Mouse (Mus musculus): ENCODE results near the gene Snx9. TPM values are rescaled to one million over a fixed set of nuclear protein-coding genes. Genes with fewer than 3 reads are reported as not detected.

Gene Snx9
- 9.5 and 10.8 TPM in 2 replicates for polyA plus RNA-seq (2015; fragmentation: Nextera tagmentation; extraction: Ambion mirVana)

- no peaks in the 10 kb centered on the region for H3K36me3 ChIP-seq
- H3K4me2 ChIP-seq = peak within 1 kb of the TSS; percentile 71
- H3K9ac ChIP-seq = peak within 1 kb of the TSS; percentile 92
- peaks cover 25% of the 10 kb centered on the region for H3K4me1 ChIP-seq (replicated peaks)
- under 1% methylated on average over 118 of the region's 131 CpGs for WGBS
- H3K27me3 ChIP-seq = no peaks in the 10 kb centered on the region
- H3K9me3 ChIP-seq = no peaks in the 10 kb centered on the region
- peak within 1 kb of the TSS; percentile 94 for H3K27ac ChIP-seq (replicated peaks)
- ATAC-seq (ENCODE audit: low read depth) = peak; percentile 88
- peak within 1 kb of the TSS; percentile 81 for H3K4me3 ChIP-seq
These were observed at the start of gene Snx9 for GRCm38 (mm10) chr17:5841128-5841942. Gene Snx9 (plus strand): TSS chr17:5841329.

GRCm38 (mm10) chr17:5792164-5792791, 48.9 kb upstream of the Snx9 start:
- Histone ChIP-seq H3K36me3 (no peaks in the 10 kb centered on the region), H3K27me3 (no peaks in the 10 kb centered on the region), H3K9me3 (peaks cover 3% of the 10 kb centered on the region; the same call in 1 of the 2 replicates), H3K4me3 (no peak overlapping the region), H3K9ac (no peak overlapping the region), H3K4me1 (replicated peaks) (no peaks in the 10 kb centered on the region; the same call in 1 of the 2 replicates), H3K4me2 (no peak overlapping the region), H3K27ac (replicated peaks) (no peak overlapping the region)
- ATAC-seq (ENCODE audit: low read depth) = no peak
- 91% methylated on average over 12 of the region's 12 CpGs for WGBS

- H3K4me1 ChIP-seq (replicated peaks) = peaks cover 3% of the 10 kb centered on the region; the same call in 1 of the 2 replicates
- ATAC-seq (ENCODE audit: low read depth) = no peak
- 68% methylated on average over 4 of the region's 4 CpGs for WGBS
- H3K9ac ChIP-seq = no peak overlapping the region
- H3K27me3 ChIP-seq = no peaks in the 10 kb centered on the region
- no peaks in the 10 kb centered on the region for H3K9me3 ChIP-seq
- no peak overlapping the region for H3K27ac ChIP-seq (replicated peaks)
- no peaks in the 10 kb centered on the region for H3K36me3 ChIP-seq
- H3K4me2 ChIP-seq = no peak overlapping the region
- H3K4me3 ChIP-seq = no peak overlapping the region
These were observed 47.5 kb upstream of the Snx9 start for GRCm38 (mm10) chr17:5793593-5793992.

- H3K4me2 ChIP-seq = no peak overlapping the region
- peaks cover 4% of the 10 kb centered on the region; the same call in 1 of the 2 replicates for H3K4me1 ChIP-seq (replicated peaks)
- H3K9ac ChIP-seq = no peak overlapping the region
- no peaks in the 10 kb centered on the region for H3K27me3 ChIP-seq
- H3K36me3 ChIP-seq = no peaks in the 10 kb centered on the region
- no peak overlapping the region for H3K4me3 ChIP-seq
- no peak for ATAC-seq (ENCODE audit: low read depth)
- no peak overlapping the region for H3K27ac ChIP-seq (replicated peaks)
- H3K9me3 ChIP-seq = no peaks in the 10 kb centered on the region
- WGBS = 83% methylated on average over 5 of the region's 5 CpGs
These were observed 46.9 kb upstream of the Snx9 start for GRCm38 (mm10) chr17:5794276-5794675.

- no peaks in the 10 kb centered on the region for H3K9me3 ChIP-seq
- no peak overlapping the region for H3K4me3 ChIP-seq
- H3K9ac ChIP-seq = no peak overlapping the region
- no peak for ATAC-seq (ENCODE audit: low read depth)
- H3K4me2 ChIP-seq = no peak overlapping the region
- WGBS = 70% methylated on average over 5 of the region's 5 CpGs
- H3K36me3 ChIP-seq = no peaks in the 10 kb centered on the region
- H3K27ac ChIP-seq (replicated peaks) = no peak overlapping the region
- H3K27me3 ChIP-seq = no peaks in the 10 kb centered on the region
- peaks cover 4% of the 10 kb centered on the region; the same call in 1 of the 2 replicates for H3K4me1 ChIP-seq (replicated peaks)
These were observed 45.8 kb upstream of the Snx9 start for GRCm38 (mm10) chr17:5795369-5795768.

- no peaks in the 10 kb centered on the region for H3K36me3 ChIP-seq
- no peak overlapping the region for H3K27ac ChIP-seq (replicated peaks)
- ATAC-seq (ENCODE audit: low read depth) = peak; percentile 53; the same call in 1 of the 2 replicates
- H3K4me1 ChIP-seq (replicated peaks) = peaks cover 4% of the 10 kb centered on the region; the same call in 1 of the 2 replicates
- H3K27me3 ChIP-seq = no peaks in the 10 kb centered on the region
- no peak overlapping the region for H3K4me2 ChIP-seq
- H3K9ac ChIP-seq = no peak overlapping the region
- no peak overlapping the region for H3K4me3 ChIP-seq
- H3K9me3 ChIP-seq = no peaks in the 10 kb centered on the region
- under 1% methylated on average over 5 of the region's 5 CpGs for WGBS
These were observed 45.3 kb upstream of the Snx9 start for GRCm38 (mm10) chr17:5795878-5796277.

GRCm38 (mm10) chr17:5797124-5797760, 43.9 kb upstream of the Snx9 start:
- WGBS = 71% methylated on average over 5 of the region's 5 CpGs
- Histone ChIP-seq H3K36me3 (no peaks in the 10 kb centered on the region), H3K9ac (no peak overlapping the region), H3K4me3 (no peak overlapping the region), H3K27me3 (no peaks in the 10 kb centered on the region), H3K4me2 (no peak overlapping the region), H3K9me3 (no peaks in the 10 kb centered on the region), H3K27ac (replicated peaks) (no peak overlapping the region), H3K4me1 (replicated peaks) (peaks cover 4% of the 10 kb centered on the region; the same call in 1 of the 2 replicates)
- ATAC-seq (ENCODE audit: low read depth) = no peak

- H3K36me3 ChIP-seq = no peaks in the 10 kb centered on the region
- H3K9me3 ChIP-seq = no peaks in the 10 kb centered on the region
- H3K4me1 ChIP-seq (replicated peaks) = peaks cover 4% of the 10 kb centered on the region; the same call in 1 of the 2 replicates
- no peak overlapping the region for H3K27ac ChIP-seq (replicated peaks)
- ATAC-seq (ENCODE audit: low read depth) = no peak
- H3K27me3 ChIP-seq = no peaks in the 10 kb centered on the region
- H3K4me3 ChIP-seq = no peak overlapping the region
- WGBS = 78% methylated on average over 13 of the region's 13 CpGs
- no peak overlapping the region for H3K4me2 ChIP-seq
- no peak overlapping the region for H3K9ac ChIP-seq
These were observed 42.8 kb upstream of the Snx9 start for GRCm38 (mm10) chr17:5798221-5798801.

GRCm38 (mm10) chr17:5798900-5799299, 42.2 kb upstream of the Snx9 start:
- no peak overlapping the region for H3K4me2 ChIP-seq
- H3K27me3 ChIP-seq = no peaks in the 10 kb centered on the region
- no peak overlapping the region for H3K9ac ChIP-seq
- WGBS = 63% methylated on average over 5 of the region's 5 CpGs
- no peaks in the 10 kb centered on the region for H3K9me3 ChIP-seq
- no peaks in the 10 kb centered on the region for H3K36me3 ChIP-seq
- H3K27ac ChIP-seq (replicated peaks) = no peak overlapping the region
- peaks cover 4% of the 10 kb centered on the region; the same call in 1 of the 2 replicates for H3K4me1 ChIP-seq (replicated peaks)
- no peak overlapping the region for H3K4me3 ChIP-seq
- no peak for ATAC-seq (ENCODE audit: low read depth)

GRCm38 (mm10) chr17:5799396-5800021, 41.6 kb upstream of the Snx9 start:
- H3K9ac ChIP-seq = no peak overlapping the region
- no peak overlapping the region for H3K4me3 ChIP-seq
- H3K27me3 ChIP-seq = no peaks in the 10 kb centered on the region
- H3K27ac ChIP-seq (replicated peaks) = no peak overlapping the region
- WGBS = 85% methylated on average over 17 of the region's 17 CpGs
- peaks cover 4% of the 10 kb centered on the region; the same call in 1 of the 2 replicates for H3K4me1 ChIP-seq (replicated peaks)
- no peaks in the 10 kb centered on the region for H3K36me3 ChIP-seq
- H3K4me2 ChIP-seq = no peak overlapping the region
- no peak for ATAC-seq (ENCODE audit: low read depth)
- no peaks in the 10 kb centered on the region for H3K9me3 ChIP-seq

GRCm38 (mm10) chr17:5800254-5800653, 40.9 kb upstream of the Snx9 start:
- Histone ChIP-seq H3K27ac (replicated peaks) (no peak overlapping the region), H3K4me3 (no peak overlapping the region), H3K9ac (no peak overlapping the region), H3K36me3 (no peaks in the 10 kb centered on the region), H3K4me1 (replicated peaks) (peaks cover 4% of the 10 kb centered on the region; the same call in 1 of the 2 replicates), H3K27me3 (no peaks in the 10 kb centered on the region), H3K9me3 (no peaks in the 10 kb centered on the region), H3K4me2 (no peak overlapping the region)
- ATAC-seq (ENCODE audit: low read depth) = no peak
- WGBS = 86% methylated on average over 2 of the region's 2 CpGs

All from neural tube, embryonic 13.5 days (tissue).